Mouse (Mus musculus) hindbrain, embryonic 12.5 days (tissue): ENCODE data around the gene Itgad. TPM values are rescaled to one million over a fixed set of nuclear protein-coding genes. Genes with fewer than 3 reads are reported as not detected.

Experiments
- ATAC-seq: fragments of 200-750 bp; cut with Nextera tagmentation; 2 replicates; pipeline ENCODE4 v1.8.0; 2017; ENCODE audit warnings: moderate TSS enrichment; ENCODE audit not compliant: low FRiP score
- H3K27ac ChIP-seq: fragments of 300-500 bp; sonication (generic); 2 replicates; pipeline ENCODE4 v1.5.1; 2016; ENCODE audit warnings: mild to moderate bottlenecking
- H3K27me3 ChIP-seq: fragments of 300-500 bp; sonication (generic); 2 replicates; pipeline ENCODE4 v1.6.1; 2016; ENCODE audit warnings: mild to moderate bottlenecking
- H3K36me3 ChIP-seq: fragments of 300-500 bp; sonication (generic); 2 replicates; pipeline ENCODE4 v1.6.1; 2016; ENCODE audit warnings: mild to moderate bottlenecking
- H3K4me1 ChIP-seq: fragments of 300-500 bp; sonication (generic); 2 replicates; pipeline ENCODE4 v1.6.1; 2016
- H3K4me2 ChIP-seq: fragments of 300-500 bp; sonication (generic); replicated peaks from 2 replicates; pipeline ENCODE4 v1.6.1; 2016; ENCODE audit warnings: mild to moderate bottlenecking
- H3K4me3 ChIP-seq: fragments of 300-500 bp; sonication (generic); 2 replicates; pipeline ENCODE4 v1.5.1; 2016; ENCODE audit warnings: mild to moderate bottlenecking
- H3K9ac ChIP-seq: fragments of 300-500 bp; sonication (generic); 2 replicates; pipeline ENCODE4 v1.6.1; 2016; ENCODE audit warnings: mild to moderate bottlenecking, moderate library complexity
- H3K9me3 ChIP-seq: fragments of 300-500 bp; sonication (generic); replicated peaks from 2 replicates; pipeline ENCODE4 v1.6.1; 2016; ENCODE audit warnings: mild to moderate bottlenecking
- WGBS: fragments of 180-500 bp; shearing (Covaris S2); methylation state at CpG from one replicate; pipeline ENCODE4 v1.1.7; 2016; 5-methylcytosine and 5-hydroxymethylcytosine counted together
- polyA plus RNA-seq: library from polyadenylated mRNA; unstranded; fragments of >200 nt; fragmentation: Nextera tagmentation; extraction: Ambion mirVana; gene quantifications from 2 replicates; pipeline ENCODE4 v1.2.1, GENCODE M21; 2016

Itgad gene
- polyA plus RNA-seq, 1 experiment from 2014 or later: not detected

- Histone ChIP-seq H3K4me1 (peaks cover 13% of the 10 kb centered on the region), H3K4me3 (peak within 1 kb of the TSS; percentile 68), H3K9me3 (no peaks in the 10 kb centered on the region), H3K4me2 (peak within 1 kb of the TSS; percentile 96), H3K36me3 (peaks cover 27% of the 10 kb centered on the region), H3K27ac (peak within 1 kb of the TSS; percentile 94), H3K9ac (peak within 1 kb of the TSS; percentile 79), H3K27me3 (no peaks in the 10 kb centered on the region)
- 25% methylated on average over 37 of the region's 37 CpGs for WGBS
- peak; percentile 19; the same call in 1 of the 2 replicates for ATAC-seq
These were observed 82.8 kb downstream of the Itgad start, which contains the start of gene Armc5 for GRCm38 (mm10) chr7:128236856-128237592. TSS of gene Armc5 (plus strand) at chr7:128237342.

GRCm38 (mm10) chr7:128237593-128237926, 83.4 kb downstream of the Itgad start:
- H3K4me1 ChIP-seq: peaks cover 13% of the 10 kb centered on the region
- peaks cover 32% of the 10 kb centered on the region for H3K36me3 ChIP-seq
- peak overlapping the region; percentile 94 for H3K27ac ChIP-seq
- H3K9me3 ChIP-seq: no peaks in the 10 kb centered on the region
- H3K4me2 ChIP-seq: peak overlapping the region; percentile 96
- peak overlapping the region; percentile 68 for H3K4me3 ChIP-seq
- H3K9ac ChIP-seq: peak overlapping the region; percentile 79
- ATAC-seq: no peak; the same call in 1 of the 2 replicates
- H3K27me3 ChIP-seq: no peaks in the 10 kb centered on the region
- WGBS: under 1% methylated on average over 25 of the region's 25 CpGs

GRCm38 (mm10) chr7:128237927-128238778, 84.0 kb downstream of the Itgad start, which contains the start of gene 9130023H24Rik:
TSS of gene 9130023H24Rik (minus strand) at chr7:128238031.
- H3K9me3 ChIP-seq: no peaks in the 10 kb centered on the region
- no peaks in the 10 kb centered on the region for H3K27me3 ChIP-seq
- peaks cover 38% of the 10 kb centered on the region for H3K36me3 ChIP-seq
- H3K4me3 ChIP-seq: peak within 1 kb of the TSS; percentile 68
- peaks cover 13% of the 10 kb centered on the region for H3K4me1 ChIP-seq
- under 1% methylated on average over 72 of the region's 72 CpGs for WGBS
- H3K9ac ChIP-seq: peak within 1 kb of the TSS; percentile 79
- H3K27ac ChIP-seq: peak within 1 kb of the TSS; percentile 94
- H3K4me2 ChIP-seq: peak within 1 kb of the TSS; percentile 96
- peak; percentile 91 for ATAC-seq

GRCm38 (mm10) chr7:128238991-128239390, 84.8 kb downstream of the Itgad start:
- Histone ChIP-seq H3K9me3 (no peaks in the 10 kb centered on the region), H3K9ac (no peak overlapping the region), H3K36me3 (peaks cover 41% of the 10 kb centered on the region), H3K4me2 (peak overlapping the region; percentile 96), H3K27me3 (no peaks in the 10 kb centered on the region), H3K4me1 (peaks cover 13% of the 10 kb centered on the region), H3K4me3 (peak overlapping the region; percentile 68), H3K27ac (no peak overlapping the region)
- 26% methylated on average over 4 of the region's 4 CpGs for WGBS
- ATAC-seq: no peak

GRCm38 (mm10) chr7:128240131-128240784, 86.1 kb downstream of the Itgad start:
- no peak overlapping the region for H3K4me2 ChIP-seq
- no peak overlapping the region for H3K27ac ChIP-seq
- no peak overlapping the region for H3K4me3 ChIP-seq
- H3K4me1 ChIP-seq: peaks cover 17% of the 10 kb centered on the region
- no peak overlapping the region for H3K9ac ChIP-seq
- H3K27me3 ChIP-seq: no peaks in the 10 kb centered on the region
- no peak for ATAC-seq
- H3K36me3 ChIP-seq: peaks cover 52% of the 10 kb centered on the region
- H3K9me3 ChIP-seq: no peaks in the 10 kb centered on the region
- 95% methylated on average over 27 of the region's 27 CpGs for WGBS

DNA sequence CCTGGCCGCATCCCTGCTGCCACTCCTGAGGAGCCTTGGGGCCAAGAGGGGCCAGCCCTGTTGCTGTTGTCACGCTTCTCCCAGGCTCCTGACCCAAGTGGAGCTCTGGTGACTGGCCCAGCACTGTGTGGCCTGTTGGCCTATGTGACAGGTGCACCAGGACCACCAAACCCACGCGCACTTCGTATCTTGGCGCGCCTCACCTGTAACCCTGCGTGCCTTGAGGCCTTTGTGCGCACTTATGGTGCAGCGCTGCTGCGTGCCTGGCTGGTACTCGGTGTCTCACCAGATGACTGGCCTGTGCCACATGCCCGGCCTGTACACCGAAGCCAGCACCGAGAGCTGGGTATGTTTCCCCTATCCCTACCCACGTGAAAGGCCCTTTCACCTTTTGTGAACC, 88.2 kb downstream of the Itgad start:
- WGBS: 93% methylated on average over 16 of the region's 16 CpGs
- Histone ChIP-seq H3K27me3 (no peaks in the 10 kb centered on the region), H3K36me3 (peaks cover 46% of the 10 kb centered on the region), H3K9ac (no peak overlapping the region), H3K4me1 (peaks cover 19% of the 10 kb centered on the region), H3K9me3 (no peaks in the 10 kb centered on the region), H3K4me2 (no peak overlapping the region), H3K4me3 (no peak overlapping the region), H3K27ac (no peak overlapping the region)
- no peak for ATAC-seq

- Histone ChIP-seq H3K9ac (0 out of 2 replicates have a peak overlapping the region, but pooled peaks have one; percentile 13), H3K4me1 (peaks cover 18% of the 10 kb centered on the region), H3K27me3 (0 out of 2 replicates have a peak, but pooled peaks cover 4% of the 10 kb centered on the region), H3K4me3 (no peak overlapping the region), H3K4me2 (no peak overlapping the region), H3K9me3 (no peaks in the 10 kb centered on the region), H3K36me3 (peaks cover 46% of the 10 kb centered on the region), H3K27ac (no peak overlapping the region)
- no peak for ATAC-seq
- WGBS: 45% methylated on average over 10 of the region's 10 CpGs
These were observed 89.7 kb downstream of the Itgad start for GRCm38 (mm10) chr7:128243921-128244320.

DNA sequence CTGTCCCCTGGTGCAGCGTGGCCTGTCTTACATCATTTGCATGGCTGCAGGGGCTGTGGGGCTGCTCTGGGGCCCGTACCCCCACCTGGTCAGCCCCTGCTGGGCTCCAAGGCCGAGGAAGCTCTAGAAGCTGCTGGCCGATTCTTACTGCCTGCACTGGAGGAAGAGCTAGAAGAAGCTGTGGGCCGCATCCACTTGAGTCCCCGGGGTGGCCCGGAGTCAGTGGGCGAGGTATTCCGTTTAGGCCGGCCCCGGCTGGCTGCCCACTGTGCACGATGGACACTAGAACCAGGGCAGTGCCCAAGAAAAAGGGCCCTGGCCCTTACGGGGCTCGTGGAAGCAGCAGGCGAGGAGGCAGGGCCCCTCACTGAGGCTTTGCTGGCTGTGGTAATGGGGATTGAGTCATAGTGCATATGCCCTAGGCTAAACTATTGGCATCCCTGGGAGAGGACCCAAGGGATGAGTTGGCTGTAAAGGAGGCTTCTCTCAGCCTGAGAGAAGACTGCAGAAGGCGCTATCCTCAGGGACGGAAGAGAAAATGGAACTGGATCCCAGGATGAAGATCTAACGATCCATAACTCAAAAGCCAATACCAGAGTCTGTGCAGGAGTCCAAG, 90.3 kb downstream of the Itgad start:
- H3K4me1 ChIP-seq: peaks cover 15% of the 10 kb centered on the region
- ATAC-seq: no peak
- 0 out of 2 replicates have a peak, but pooled peaks cover 4% of the 10 kb centered on the region for H3K27me3 ChIP-seq
- no peak overlapping the region for H3K27ac ChIP-seq
- H3K4me2 ChIP-seq: no peak overlapping the region
- H3K4me3 ChIP-seq: no peak overlapping the region
- 0 out of 2 replicates have a peak overlapping the region, but pooled peaks have one; percentile 13 for H3K9ac ChIP-seq
- H3K9me3 ChIP-seq: no peaks in the 10 kb centered on the region
- peaks cover 46% of the 10 kb centered on the region for H3K36me3 ChIP-seq
- WGBS: 79% methylated on average over 18 of the region's 18 CpGs

GRCm38 (mm10) chr7:128245547-128245946, 91.4 kb downstream of the Itgad start:
- no peak overlapping the region for H3K4me2 ChIP-seq
- H3K9ac ChIP-seq: no peak overlapping the region
- no peaks in the 10 kb centered on the region for H3K9me3 ChIP-seq
- H3K4me3 ChIP-seq: no peak overlapping the region
- peaks cover 15% of the 10 kb centered on the region for H3K4me1 ChIP-seq
- no peak overlapping the region for H3K27ac ChIP-seq
- no peak for ATAC-seq
- H3K36me3 ChIP-seq: peaks cover 40% of the 10 kb centered on the region
- 0 out of 2 replicates have a peak, but pooled peaks cover 4% of the 10 kb centered on the region for H3K27me3 ChIP-seq
- WGBS: 80% methylated on average over 4 of the region's 4 CpGs

GRCm38 (mm10) chr7:128246496-128247391, 92.6 kb downstream of the Itgad start, which contains the start of gene Tgfb1i1:
TSS of gene Tgfb1i1 (plus strand) at chr7:128246812.
- ATAC-seq: peak; percentile 65
- Histone ChIP-seq H3K27ac (peak within 1 kb of the TSS; percentile 67), H3K27me3 (0 out of 2 replicates have a peak, but pooled peaks cover 4% of the 10 kb centered on the region), H3K4me3 (peak within 1 kb of the TSS; percentile 35), H3K9me3 (no peaks in the 10 kb centered on the region), H3K4me2 (peak within 1 kb of the TSS; percentile 59), H3K9ac (peak within 1 kb of the TSS; percentile 58), H3K4me1 (peaks cover 15% of the 10 kb centered on the region), H3K36me3 (peaks cover 30% of the 10 kb centered on the region)
- 4% methylated on average over 21 of the region's 30 CpGs for WGBS

GRCm38 (mm10) chr7:128247443-128247842, 93.3 kb downstream of the Itgad start:
- WGBS: 3% methylated on average over 13 of the region's 13 CpGs
- H3K4me1 ChIP-seq: peaks cover 21% of the 10 kb centered on the region
- H3K27me3 ChIP-seq: peaks cover 8% of the 10 kb centered on the region; the same call in 1 of the 2 replicates
- peaks cover 24% of the 10 kb centered on the region for H3K36me3 ChIP-seq
- H3K9ac ChIP-seq: peak overlapping the region; percentile 58
- H3K4me2 ChIP-seq: peak overlapping the region; percentile 59
- H3K9me3 ChIP-seq: no peaks in the 10 kb centered on the region
- ATAC-seq: peak; percentile 74
- peak overlapping the region; percentile 35 for H3K4me3 ChIP-seq
- H3K27ac ChIP-seq: peak overlapping the region; percentile 67
